Mouse (Mus musculus) MN1 (cell line): Measurements from ENCODE around the gene Fadd.

ENCODE experiments used
- DNase-seq: peaks from one replicate; pipeline ENCODE4 v3.0.0-alpha.2; 2016; ENCODE audit warnings: low spot score

Gene Fadd

GRCm38 (mm10) chr7:144577876-144578275 is 4.4 kb downstream of the Fadd start:
- no peak for DNase-seq

- DNase-seq: no peak
Measured at GRCm38 (mm10) chr7:144572234-144572633, 10.0 kb downstream of the Fadd start.

- DNase-seq: no peak
Measured at GRCm38 (mm10) chr7:144571598-144571997, 10.7 kb downstream of the Fadd start.

GRCm38 (mm10) chr7:144569428-144569827 is 12.8 kb downstream of the Fadd start:
- DNase-seq: peak; percentile 71

GRCm38 (mm10) chr7:144568091-144568490 is 14.2 kb downstream of the Fadd start:
- DNase-seq: no peak

- DNase-seq: no peak
Measured at GRCm38 (mm10) chr7:144566921-144567682, 15.2 kb downstream of the Fadd start.

GRCm38 (mm10) chr7:144563456-144564155 is 18.7 kb downstream of the Fadd start:
- DNase-seq: peak; percentile 29

- no peak for DNase-seq
Measured at GRCm38 (mm10) chr7:144562016-144562415, 20.2 kb downstream of the Fadd start.

GRCm38 (mm10) chr7:144560594-144560993 is 21.7 kb downstream of the Fadd start:
- no peak for DNase-seq

- DNase-seq: no peak
Measured at GRCm38 (mm10) chr7:144558552-144558951, 23.7 kb downstream of the Fadd start.

- no peak for DNase-seq
Measured at GRCm38 (mm10) chr7:144554123-144554472, 28.2 kb downstream of the Fadd start.

GRCm38 (mm10) chr7:144553237-144554122 is 28.8 kb downstream of the Fadd start, which contains the start of gene Ppfia1:
Ppfia1 (minus strand) TSS chr7:144553729.
- peak; percentile 96 for DNase-seq

GRCm38 (mm10) chr7:144552274-144552673 is 30.0 kb downstream of the Fadd start:
- no peak for DNase-seq

- no peak for DNase-seq
Measured at GRCm38 (mm10) chr7:144550811-144551210, 31.5 kb downstream of the Fadd start.

- DNase-seq: no peak
Measured at GRCm38 (mm10) chr7:144549904-144550566, 32.2 kb downstream of the Fadd start.

GRCm38 (mm10) chr7:144545231-144545630 is 37.0 kb downstream of the Fadd start:
- DNase-seq: no peak

GRCm38 (mm10) chr7:144541351-144541750 is 40.9 kb downstream of the Fadd start:
- DNase-seq: no peak

- DNase-seq: no peak
Measured at GRCm38 (mm10) chr7:144539146-144539545, 43.1 kb downstream of the Fadd start.

GRCm38 (mm10) chr7:144538030-144538644 is 44.1 kb downstream of the Fadd start:
- no peak for DNase-seq

- no peak for DNase-seq
Measured at GRCm38 (mm10) chr7:144536367-144536766, 45.9 kb downstream of the Fadd start.

- no peak for DNase-seq
Measured at GRCm38 (mm10) chr7:144534773-144535172, 47.5 kb downstream of the Fadd start.
